Mouse (Mus musculus): ENCODE data around the gene Morc4. TPM values are rescaled to one million over a fixed set of nuclear protein-coding genes. Genes with fewer than 3 reads are reported as not detected.

Gene Morc4
- 0.47 TPM in 1 of 2 replicates, not detected in the other for total RNA-seq (2017)

GRCm38 (mm10) chrX:139870938-139871791 lies at the start of gene Morc4:
Gene Morc4 (minus strand): TSS chrX:139871677.
- no peak for ATAC-seq (ENCODE audit: extremely low read depth, insufficient number of reproducible peaks, low FRiP score, poor library complexity, severe bottlenecking)

GRCm38 (mm10) chrX:139920572-139920971 lies 49.1 kb upstream of the Morc4 start:
- no peak for ATAC-seq (ENCODE audit: extremely low read depth, insufficient number of reproducible peaks, low FRiP score, poor library complexity, severe bottlenecking)

DNA sequence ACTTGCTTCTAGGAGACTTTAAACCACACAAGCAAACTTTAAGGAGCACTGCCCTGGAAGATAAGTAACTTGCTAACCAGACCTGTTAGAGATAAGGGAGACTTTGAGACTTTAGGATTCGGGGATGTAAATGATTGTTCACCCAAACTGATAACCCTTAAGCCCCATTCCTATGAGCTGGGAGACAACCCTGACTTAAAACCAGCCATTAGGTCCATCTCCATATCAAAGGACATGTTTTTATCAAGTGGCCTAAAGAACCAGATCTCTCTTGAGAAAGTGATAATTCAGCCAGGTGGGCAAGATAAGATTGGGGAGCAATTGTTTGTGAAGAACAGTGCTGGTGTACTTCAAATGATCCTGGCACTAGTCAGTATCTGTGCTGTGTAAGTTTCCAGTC lies 19.9 kb upstream of the Morc4 start:
- ATAC-seq (ENCODE audit: extremely low read depth, insufficient number of reproducible peaks, low FRiP score, poor library complexity, severe bottlenecking) = no peak

GRCm38 (mm10) chrX:139883221-139883620 lies 11.7 kb upstream of the Morc4 start:
- ATAC-seq (ENCODE audit: extremely low read depth, insufficient number of reproducible peaks, low FRiP score, poor library complexity, severe bottlenecking) = no peak

GRCm38 (mm10) chrX:139877936-139878335 lies 6.5 kb upstream of the Morc4 start:
- ATAC-seq (ENCODE audit: extremely low read depth, insufficient number of reproducible peaks, low FRiP score, poor library complexity, severe bottlenecking) = no peak

GRCm38 (mm10) chrX:139877105-139877504 lies 5.6 kb upstream of the Morc4 start:
- no peak for ATAC-seq (ENCODE audit: extremely low read depth, insufficient number of reproducible peaks, low FRiP score, poor library complexity, severe bottlenecking)

DNA sequence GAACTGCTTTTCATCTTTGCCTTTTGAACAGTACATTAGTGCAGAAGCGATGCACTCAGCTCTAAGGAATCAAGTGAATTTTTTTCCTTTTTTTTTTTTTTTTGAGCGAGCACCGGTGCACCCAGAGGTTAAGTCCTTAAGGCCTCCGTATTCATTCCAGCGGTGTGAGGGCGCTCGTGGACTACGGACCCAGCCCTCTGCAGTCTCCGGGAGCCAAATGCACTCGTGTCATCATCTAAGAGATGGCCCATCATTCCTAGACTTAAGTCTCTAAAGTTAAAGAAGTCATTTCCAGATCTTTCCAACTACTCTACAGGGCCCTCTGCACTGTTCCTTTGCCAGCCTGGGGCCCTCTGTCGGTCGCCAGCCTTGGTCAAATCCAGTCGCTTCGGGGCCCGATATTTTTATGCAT lies 1.2 kb downstream of the Morc4 start:
- ATAC-seq (ENCODE audit: extremely low read depth, insufficient number of reproducible peaks, low FRiP score, poor library complexity, severe bottlenecking) = no peak

DNA sequence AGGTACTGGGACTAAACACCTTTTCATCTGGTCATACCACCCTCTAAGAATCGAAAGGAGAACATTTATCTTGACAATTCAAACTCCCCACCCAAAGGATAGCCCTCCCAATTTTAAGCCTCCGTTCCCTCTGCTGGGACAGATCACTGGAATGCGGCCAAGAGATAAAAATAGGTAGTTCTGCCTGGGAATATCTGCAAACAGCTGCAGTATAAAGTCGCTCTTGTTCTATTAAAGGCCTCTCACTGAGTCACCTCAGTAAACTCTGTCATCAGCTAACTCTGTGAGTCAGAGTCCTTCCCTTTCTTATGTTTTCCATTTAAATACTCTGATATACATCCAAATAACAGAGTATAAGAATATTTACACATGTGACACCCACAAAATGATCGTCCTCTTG lies 12.1 kb downstream of the Morc4 start:
- no peak for ATAC-seq (ENCODE audit: extremely low read depth, insufficient number of reproducible peaks, low FRiP score, poor library complexity, severe bottlenecking)

DNA sequence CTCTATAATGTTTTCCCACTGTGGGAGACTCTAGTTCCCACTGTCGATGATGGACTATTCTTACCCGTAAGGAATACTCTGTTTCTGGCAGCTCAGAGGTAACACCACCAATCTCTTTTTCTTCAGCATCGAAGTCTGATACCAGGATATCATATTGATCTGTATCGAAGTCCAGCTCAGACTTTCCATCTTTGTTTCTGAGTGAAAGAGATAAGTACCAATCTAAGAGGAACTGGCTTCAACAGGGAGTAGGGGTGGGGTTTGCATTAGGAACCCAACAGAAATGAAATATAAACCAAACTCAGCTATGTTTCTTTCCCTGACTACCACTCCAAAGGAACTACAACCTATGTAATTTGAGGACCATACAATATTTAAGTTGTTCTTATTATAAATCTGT lies 16.7 kb downstream of the Morc4 start:
- no peak for ATAC-seq (ENCODE audit: extremely low read depth, insufficient number of reproducible peaks, low FRiP score, poor library complexity, severe bottlenecking)

DNA sequence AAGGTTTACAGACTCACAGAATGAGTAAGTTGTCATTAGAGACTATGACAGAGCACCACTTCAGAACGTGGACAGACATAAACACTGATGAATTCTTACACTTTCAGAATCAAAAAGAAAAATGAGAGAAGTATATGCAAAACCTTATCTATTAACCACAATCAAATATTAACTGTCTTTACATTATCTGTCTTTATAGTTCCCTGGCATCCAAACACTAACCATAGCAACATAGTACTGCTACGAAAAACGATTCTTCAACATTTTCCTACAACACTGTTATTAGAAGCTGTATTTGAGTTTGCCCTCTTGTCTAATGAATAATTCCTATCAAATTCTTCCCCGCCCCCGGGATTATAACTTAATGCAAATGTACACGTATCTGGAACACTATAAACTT lies 30.4 kb downstream of the Morc4 start:
- no peak for ATAC-seq (ENCODE audit: extremely low read depth, insufficient number of reproducible peaks, low FRiP score, poor library complexity, severe bottlenecking)

GRCm38 (mm10) chrX:139839057-139839456 lies 32.4 kb downstream of the Morc4 start:
- no peak for ATAC-seq (ENCODE audit: extremely low read depth, insufficient number of reproducible peaks, low FRiP score, poor library complexity, severe bottlenecking)

DNA sequence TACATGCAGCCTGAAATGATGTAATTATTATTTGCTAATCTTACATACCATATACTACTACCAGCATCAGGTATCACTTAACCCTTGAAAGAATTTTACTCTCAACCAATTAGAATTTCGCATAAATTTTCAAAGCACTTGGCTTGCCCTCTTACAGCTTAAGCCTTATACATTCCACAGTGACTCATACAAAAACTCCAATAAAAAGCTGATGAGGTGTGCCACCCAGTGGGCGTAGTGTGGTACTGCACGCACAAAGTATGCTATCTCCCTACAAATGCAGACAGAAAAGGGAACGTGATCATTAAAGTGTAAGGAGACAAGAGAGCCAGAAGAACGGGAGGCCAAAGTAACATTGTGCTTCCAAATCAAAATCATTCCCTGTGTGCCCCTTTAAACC lies 39.0 kb downstream of the Morc4 start:
- no peak for ATAC-seq (ENCODE audit: extremely low read depth, insufficient number of reproducible peaks, low FRiP score, poor library complexity, severe bottlenecking)

- no peak for ATAC-seq (ENCODE audit: extremely low read depth, insufficient number of reproducible peaks, low FRiP score, poor library complexity, severe bottlenecking)
These were observed 42.9 kb downstream of the Morc4 start for GRCm38 (mm10) chrX:139828363-139829092.

GRCm38 (mm10) chrX:139826926-139827325 lies 44.6 kb downstream of the Morc4 start:
- ATAC-seq (ENCODE audit: extremely low read depth, insufficient number of reproducible peaks, low FRiP score, poor library complexity, severe bottlenecking) = no peak

DNA sequence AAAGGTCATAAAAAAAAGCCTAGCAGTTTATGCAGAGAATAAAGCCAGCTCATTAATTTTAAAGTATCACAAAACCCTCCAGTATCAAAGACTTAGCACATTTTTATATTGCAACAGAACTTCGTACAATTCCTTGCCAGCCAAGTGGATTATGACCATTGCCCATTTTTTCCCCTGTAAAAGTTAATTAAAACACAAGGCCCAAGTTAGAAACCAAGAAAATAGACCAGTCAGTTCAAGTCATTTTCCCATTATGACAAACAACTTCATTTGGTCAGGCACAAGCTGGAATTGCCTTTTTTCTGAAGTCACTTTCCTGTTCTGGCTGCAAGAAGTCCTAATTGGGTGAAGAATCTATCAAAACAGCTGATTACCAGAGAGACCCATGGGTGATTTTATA lies 46.1 kb downstream of the Morc4 start:
- ATAC-seq (ENCODE audit: extremely low read depth, insufficient number of reproducible peaks, low FRiP score, poor library complexity, severe bottlenecking) = no peak

GRCm38 (mm10) chrX:139815201-139815600 lies 56.3 kb downstream of the Morc4 start:
- ATAC-seq (ENCODE audit: extremely low read depth, insufficient number of reproducible peaks, low FRiP score, poor library complexity, severe bottlenecking) = no peak

DNA sequence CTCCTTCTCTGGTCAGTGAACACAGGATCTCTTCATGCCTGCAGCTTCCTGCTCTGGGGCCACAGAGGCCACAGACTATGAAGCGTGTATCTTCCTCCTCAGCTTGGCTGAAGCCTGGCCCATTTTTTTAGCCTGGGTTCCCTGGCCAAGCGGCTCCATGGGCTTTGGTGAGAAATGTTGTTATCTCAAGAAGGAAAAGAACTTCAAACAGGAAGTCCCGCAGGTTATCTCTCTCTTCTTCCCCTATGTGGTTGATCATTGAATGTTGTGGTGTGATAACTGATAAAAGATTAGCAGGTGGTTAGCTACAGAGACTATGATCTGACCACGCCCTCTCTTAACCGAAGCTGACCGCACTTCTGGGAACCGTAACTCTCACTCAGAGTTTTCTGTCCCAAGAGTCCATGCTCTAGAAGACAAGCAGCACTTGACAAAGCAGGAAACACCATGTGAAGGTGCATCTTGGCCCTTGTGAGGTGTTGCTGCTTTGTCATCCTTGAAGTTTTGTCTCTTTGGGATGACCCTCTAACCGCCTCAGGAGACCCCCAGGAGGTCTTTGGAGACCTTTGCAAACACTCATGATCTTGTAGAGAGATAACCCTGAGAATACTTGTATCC lies 57.4 kb downstream of the Morc4 start:
- ATAC-seq (ENCODE audit: extremely low read depth, insufficient number of reproducible peaks, low FRiP score, poor library complexity, severe bottlenecking) = no peak

- ATAC-seq (ENCODE audit: extremely low read depth, insufficient number of reproducible peaks, low FRiP score, poor library complexity, severe bottlenecking) = no peak
These were observed 58.0 kb downstream of the Morc4 start for GRCm38 (mm10) chrX:139813299-139814002.

GRCm38 (mm10) chrX:139812636-139813298 lies 58.7 kb downstream of the Morc4 start:
- ATAC-seq (ENCODE audit: extremely low read depth, insufficient number of reproducible peaks, low FRiP score, poor library complexity, severe bottlenecking) = no peak

Data from neutrophil, adult 5-6 weeks (primary cell).